Mouse (Mus musculus): Measurements from ENCODE around the gene Dst.

Dst gene

GRCm38 (mm10) chr1:34122198-34122597 is 214.2 kb downstream of the Dst start:
- DNase-seq (ENCODE audit: extremely low read depth, insufficient read length, low spot score), result no peak

GRCm38 (mm10) chr1:34122905-34123304 is 214.9 kb downstream of the Dst start:
- no peak for DNase-seq (ENCODE audit: extremely low read depth, insufficient read length, low spot score)

GRCm38 (mm10) chr1:34123334-34123733 is 215.3 kb downstream of the Dst start:
- DNase-seq (ENCODE audit: extremely low read depth, insufficient read length, low spot score), result no peak

GRCm38 (mm10) chr1:34124376-34124775 is 216.4 kb downstream of the Dst start:
- no peak for DNase-seq (ENCODE audit: extremely low read depth, insufficient read length, low spot score)

GRCm38 (mm10) chr1:34125148-34125547 is 217.1 kb downstream of the Dst start:
- DNase-seq (ENCODE audit: extremely low read depth, insufficient read length, low spot score), result no peak

- peak; percentile 87 for DNase-seq (ENCODE audit: extremely low read depth, insufficient read length, low spot score)
Measured at GRCm38 (mm10) chr1:34127714-34128474, 219.9 kb downstream of the Dst start.

GRCm38 (mm10) chr1:34128796-34129195 is 220.8 kb downstream of the Dst start:
- DNase-seq (ENCODE audit: extremely low read depth, insufficient read length, low spot score), result no peak

GRCm38 (mm10) chr1:34129691-34130090 is 221.7 kb downstream of the Dst start:
- DNase-seq (ENCODE audit: extremely low read depth, insufficient read length, low spot score), result no peak

GRCm38 (mm10) chr1:34130804-34131203 is 222.8 kb downstream of the Dst start:
- no peak for DNase-seq (ENCODE audit: extremely low read depth, insufficient read length, low spot score)

- DNase-seq (ENCODE audit: extremely low read depth, insufficient read length, low spot score), result no peak
Measured at GRCm38 (mm10) chr1:34132875-34133274, 224.8 kb downstream of the Dst start.

- DNase-seq (ENCODE audit: extremely low read depth, insufficient read length, low spot score), result no peak
Measured at GRCm38 (mm10) chr1:34135535-34135934, 227.5 kb downstream of the Dst start.

GRCm38 (mm10) chr1:34139191-34139853 is 231.3 kb downstream of the Dst start:
- DNase-seq (ENCODE audit: extremely low read depth, insufficient read length, low spot score), result peak; percentile 54

- peak; percentile 57 for DNase-seq (ENCODE audit: extremely low read depth, insufficient read length, low spot score)
Measured at GRCm38 (mm10) chr1:34139871-34140471, 231.9 kb downstream of the Dst start.

GRCm38 (mm10) chr1:34140686-34141085 is 232.7 kb downstream of the Dst start:
- DNase-seq (ENCODE audit: extremely low read depth, insufficient read length, low spot score), result no peak

GRCm38 (mm10) chr1:34142951-34143580 is 235.0 kb downstream of the Dst start:
- no peak for DNase-seq (ENCODE audit: extremely low read depth, insufficient read length, low spot score)

GRCm38 (mm10) chr1:34144826-34145225 is 236.8 kb downstream of the Dst start:
- DNase-seq (ENCODE audit: extremely low read depth, insufficient read length, low spot score), result no peak

GRCm38 (mm10) chr1:34148039-34148438 is 240.0 kb downstream of the Dst start:
- peak; percentile 68 for DNase-seq (ENCODE audit: extremely low read depth, insufficient read length, low spot score)

- peak; percentile 32 for DNase-seq (ENCODE audit: extremely low read depth, insufficient read length, low spot score)
Measured at GRCm38 (mm10) chr1:34150416-34151093, 242.5 kb downstream of the Dst start.

- DNase-seq (ENCODE audit: extremely low read depth, insufficient read length, low spot score), result no peak
Measured at GRCm38 (mm10) chr1:34152683-34153082, 244.7 kb downstream of the Dst start.

- DNase-seq (ENCODE audit: extremely low read depth, insufficient read length, low spot score), result no peak
Measured at GRCm38 (mm10) chr1:34156058-34156457, 248.0 kb downstream of the Dst start.

GRCm38 (mm10) chr1:34157702-34158101 is 249.7 kb downstream of the Dst start:
- no peak for DNase-seq (ENCODE audit: extremely low read depth, insufficient read length, low spot score)
